Mouse (Mus musculus) liver, adult 2 months (tissue): ENCODE results near the gene Rps26.

Experiments
- CTCF ChIP-seq: fragments of 200-500 bp; IDR thresholded peaks from 2 replicates; pipeline ENCODE4 v1.5.1; 2011; ENCODE audit warnings: low read depth, low read length, control low read depth
- POLR2A ChIP-seq: fragments of 200-500 bp; IDR thresholded peaks from 2 replicates; pipeline ENCODE4 v1.6.1; 2011; ENCODE audit warnings: low read length, control low read depth; ENCODE audit not compliant: insufficient read depth; ENCODE audit errors: extremely low read depth

DNA sequence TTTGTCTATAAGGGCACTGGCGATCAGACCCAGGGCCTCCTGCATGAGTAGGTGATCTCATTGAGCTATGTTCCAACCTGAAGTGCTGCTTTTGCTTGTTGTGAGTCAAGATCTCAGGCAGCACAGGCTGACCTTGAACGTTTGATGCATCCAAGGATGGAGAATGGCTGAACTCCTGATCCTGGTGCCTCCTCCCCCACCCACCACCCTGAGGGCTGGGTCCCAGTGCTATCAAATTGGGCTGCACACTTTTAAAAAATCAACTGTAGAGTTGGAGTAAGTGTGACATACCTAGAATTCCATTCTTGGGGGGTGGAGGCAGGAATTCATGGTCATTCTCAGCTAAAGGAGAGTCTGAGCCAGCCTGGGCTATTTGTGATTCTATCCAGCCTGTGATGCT, 20.1 kb downstream of the Rps26 start:
- TF ChIP-seq CTCF (no peak), POLR2A (no peak)
